Mouse (Mus musculus): ENCODE measurements at regions not wholly inside any gene's neighbourhood (a gene's known extent, or its start where the extent isn't known, plus 50 kb on each side); places are given as distances from the start of the nearest gene placed in this dataset.

DNA sequence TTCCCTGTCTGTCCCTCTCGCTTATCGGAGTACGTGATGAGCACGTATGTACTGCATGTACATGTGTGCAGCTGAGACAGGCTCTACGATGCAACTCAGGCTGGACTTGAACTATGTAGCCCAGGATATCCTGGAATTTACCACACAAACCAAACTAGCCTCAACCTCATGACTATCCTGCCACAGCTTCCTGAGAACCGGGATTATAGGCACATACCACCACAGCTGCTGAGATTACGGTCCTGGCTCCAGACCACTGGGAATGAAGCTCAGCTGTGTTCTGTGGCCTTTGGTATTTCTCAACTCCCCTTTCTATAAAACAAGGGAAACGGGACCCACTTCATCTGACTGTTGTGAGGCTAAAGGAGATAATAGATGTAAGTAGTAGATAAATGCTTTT, 75.7 kb upstream of the Osmr start:
- TF ChIP-seq CTCF (IDR thresholded peaks at IDR 0.05; ENCODE audit: insufficient read depth, low read depth, low read length) (no peak), POLR2A (IDR thresholded peaks at IDR 0.05; ENCODE audit: insufficient read depth, low read depth, low read length) (no peak)

Data from olfactory bulb, adult 2 months (tissue).